Mouse (Mus musculus) neural tube, embryonic 14.5 days (tissue): ENCODE data around the gene Mnat1. TPM values are rescaled to one million over a fixed set of nuclear protein-coding genes. Genes with fewer than 3 reads are reported as not detected.

ENCODE experiments used
- ATAC-seq: fragments of 200-750 bp; cut with Nextera tagmentation; 2 replicates; pipeline ENCODE4 v1.8.0; 2017; ENCODE audit warnings: low read depth, mild to moderate bottlenecking, moderate TSS enrichment, moderate library complexity
- H3K27ac ChIP-seq: fragments of 300-500 bp; sonication (generic); 2 replicates; pipeline ENCODE4 v1.5.1; 2014; ENCODE audit warnings: low read depth, mild to moderate bottlenecking, control low read depth, low read length, moderate library complexity, mixed read lengths
- H3K27me3 ChIP-seq: fragments of 300-500 bp; sonication (generic); 2 replicates; pipeline ENCODE4 v1.6.1; 2014; ENCODE audit warnings: low read length; ENCODE audit not compliant: control insufficient read depth, insufficient read depth
- H3K36me3 ChIP-seq: fragments of 300-500 bp; sonication (generic); 2 replicates; pipeline ENCODE4 v1.6.1; 2014; ENCODE audit warnings: low read length, mixed read lengths; ENCODE audit not compliant: control insufficient read depth, insufficient read depth
- H3K4me1 ChIP-seq: fragments of 300-500 bp; sonication (generic); 2 replicates; pipeline ENCODE4 v1.6.1; 2014; ENCODE audit warnings: low read length; ENCODE audit not compliant: control insufficient read depth, insufficient read depth
- H3K4me2 ChIP-seq: fragments of 300-500 bp; sonication (generic); 2 replicates; pipeline ENCODE4 v1.6.1; 2014; ENCODE audit warnings: mild to moderate bottlenecking, low read depth, low read length, control low read depth
- H3K4me3 ChIP-seq: fragments of 300-500 bp; sonication (generic); 2 replicates; pipeline ENCODE4 v1.5.1; 2014; ENCODE audit warnings: low read depth, low read length, control low read depth, mixed read lengths
- H3K9ac ChIP-seq: fragments of 300-500 bp; sonication (generic); replicated peaks from 2 replicates; pipeline ENCODE4 v1.6.1; 2014; ENCODE audit warnings: low read depth, mild to moderate bottlenecking, control low read depth, low read length, mixed read lengths
- H3K9me3 ChIP-seq: fragments of 300-500 bp; sonication (generic); 2 replicates; pipeline ENCODE4 v1.6.1; 2016; ENCODE audit warnings: low read length; ENCODE audit not compliant: control insufficient read depth
- WGBS: fragments of 180-500 bp; shearing (Covaris S2); extraction: QIAGEN DNeasy Blood & Tissue Kit; methylation state at CpG from one replicate; pipeline ENCODE4 v1.1.7; 2014; 5-methylcytosine and 5-hydroxymethylcytosine counted together
- polyA plus RNA-seq: library from polyadenylated mRNA; unstranded; fragments of >200 nt; fragmentation: Nextera tagmentation; extraction: Ambion mirVana; gene quantifications from 2 replicates; pipeline ENCODE4 v1.2.1, GENCODE M21; 2014

The Mnat1 gene
- polyA plus RNA-seq, 1 experiment from 2014 or later = 20.8 TPM

DNA sequence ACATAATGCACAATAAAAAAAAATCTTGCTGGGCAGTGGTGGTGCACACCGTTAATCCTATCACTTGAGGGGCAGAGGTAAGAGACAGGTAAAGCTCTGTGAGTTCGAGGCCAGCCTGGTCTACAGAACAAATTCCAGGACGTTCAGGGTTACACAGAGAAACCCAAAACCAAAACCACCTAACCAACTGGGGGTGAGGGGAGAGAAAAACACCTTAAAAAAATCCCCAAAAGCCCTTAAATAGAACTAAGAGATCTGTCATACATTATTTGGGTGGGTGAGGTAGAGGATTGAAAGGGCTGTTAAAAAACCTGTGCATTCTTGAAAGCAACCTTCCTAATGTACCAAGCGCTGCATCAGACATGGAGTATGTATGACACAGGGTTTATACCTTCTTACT lies 85.0 kb downstream of the Mnat1 start:
- H3K9me3 ChIP-seq = no peaks in the 10 kb centered on the region
- H3K4me1 ChIP-seq = no peaks in the 10 kb centered on the region
- no peak for ATAC-seq
- WGBS = 95% methylated on average over 4 of the region's 4 CpGs
- no peak overlapping the region for H3K27ac ChIP-seq
- no peaks in the 10 kb centered on the region for H3K36me3 ChIP-seq
- no peak overlapping the region for H3K4me3 ChIP-seq
- no peak overlapping the region for H3K4me2 ChIP-seq
- H3K9ac ChIP-seq = no peak overlapping the region
- no peaks in the 10 kb centered on the region for H3K27me3 ChIP-seq

GRCm38 (mm10) chr12:73209117-73209516 lies 85.6 kb downstream of the Mnat1 start:
- no peak for ATAC-seq
- H3K4me2 ChIP-seq = no peak overlapping the region
- H3K27ac ChIP-seq = no peak overlapping the region
- H3K36me3 ChIP-seq = no peaks in the 10 kb centered on the region
- WGBS = 71% methylated on average over 1 of the region's 1 CpGs
- no peaks in the 10 kb centered on the region for H3K4me1 ChIP-seq
- H3K4me3 ChIP-seq = no peak overlapping the region
- no peaks in the 10 kb centered on the region for H3K27me3 ChIP-seq
- H3K9ac ChIP-seq = no peak overlapping the region
- no peaks in the 10 kb centered on the region for H3K9me3 ChIP-seq

DNA sequence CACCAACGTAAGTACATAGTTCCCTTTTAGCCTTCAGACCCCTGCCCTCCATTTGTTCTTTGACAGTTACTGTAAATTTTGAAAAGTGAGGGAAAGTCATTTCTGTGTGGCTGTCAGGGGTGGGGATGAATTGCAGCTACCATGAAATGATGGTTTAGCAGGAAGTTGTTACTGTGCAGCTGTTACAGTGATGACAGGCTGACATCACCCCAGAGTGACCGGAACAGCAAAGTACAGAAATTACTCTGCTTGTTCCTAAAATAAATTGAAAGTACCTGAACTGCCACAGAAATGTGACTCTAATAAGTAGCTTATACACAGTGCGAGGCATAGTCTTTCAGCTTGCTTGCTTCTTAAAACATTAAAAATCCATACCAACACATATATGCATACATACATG lies 86.9 kb downstream of the Mnat1 start:
- Histone ChIP-seq H3K4me1 (no peaks in the 10 kb centered on the region), H3K9ac (no peak overlapping the region), H3K4me2 (no peak overlapping the region), H3K36me3 (no peaks in the 10 kb centered on the region), H3K27ac (no peak overlapping the region), H3K27me3 (no peaks in the 10 kb centered on the region), H3K4me3 (no peak overlapping the region), H3K9me3 (no peaks in the 10 kb centered on the region)
- WGBS = 79% methylated on average over 3 of the region's 3 CpGs
- ATAC-seq = no peak

DNA sequence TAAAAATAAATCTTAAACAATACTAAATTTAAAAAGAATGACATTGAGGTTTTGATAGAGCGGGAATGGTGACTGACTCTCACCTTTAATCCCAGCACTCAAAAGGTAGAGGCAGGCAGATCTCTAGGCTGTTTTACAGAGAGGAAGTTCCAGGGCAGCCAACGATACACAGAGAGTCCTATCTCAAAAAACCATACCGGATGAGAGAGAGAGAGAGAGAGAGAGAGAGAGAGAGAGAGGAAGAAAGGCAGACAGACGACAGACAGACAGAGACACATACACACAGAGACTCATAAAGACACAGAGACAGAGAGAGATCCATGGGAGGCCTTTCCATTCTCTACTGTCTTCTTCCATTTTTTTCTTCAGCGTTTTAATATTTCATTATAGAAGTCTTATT lies 92.3 kb downstream of the Mnat1 start:
- Histone ChIP-seq H3K27ac (no peak overlapping the region), H3K4me1 (no peaks in the 10 kb centered on the region), H3K4me3 (no peak overlapping the region), H3K36me3 (no peaks in the 10 kb centered on the region), H3K4me2 (no peak overlapping the region), H3K9ac (no peak overlapping the region), H3K27me3 (no peaks in the 10 kb centered on the region), H3K9me3 (no peaks in the 10 kb centered on the region)
- WGBS = 87% methylated on average over 5 of the region's 5 CpGs
- ATAC-seq = no peak

GRCm38 (mm10) chr12:73218632-73219031 lies 95.1 kb downstream of the Mnat1 start:
- WGBS = 92% methylated on average over 5 of the region's 5 CpGs
- Histone ChIP-seq H3K27me3 (no peaks in the 10 kb centered on the region), H3K4me3 (no peak overlapping the region), H3K4me2 (no peak overlapping the region), H3K9ac (no peak overlapping the region), H3K4me1 (no peaks in the 10 kb centered on the region), H3K27ac (no peak overlapping the region), H3K9me3 (no peaks in the 10 kb centered on the region), H3K36me3 (no peaks in the 10 kb centered on the region)
- ATAC-seq = no peak

DNA sequence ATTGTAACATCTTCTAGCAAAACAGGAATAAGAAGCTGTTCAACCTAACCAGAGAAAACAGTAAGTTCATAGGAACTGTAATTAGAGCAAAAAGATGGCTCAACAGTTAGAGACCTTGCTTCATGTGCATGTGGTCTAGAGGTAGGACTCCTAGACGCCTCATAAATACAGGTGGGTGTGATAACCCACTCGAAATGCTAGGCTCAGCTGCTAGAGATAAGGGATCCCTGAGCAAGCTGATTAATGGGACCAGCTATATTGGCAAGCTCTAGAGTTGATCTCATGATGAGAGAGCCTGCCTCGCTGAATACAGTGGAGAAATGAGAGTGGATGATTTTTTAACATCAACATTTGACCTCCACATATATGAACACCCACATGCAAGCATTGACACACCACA lies 97.7 kb downstream of the Mnat1 start:
- no peaks in the 10 kb centered on the region for H3K36me3 ChIP-seq
- no peaks in the 10 kb centered on the region for H3K9me3 ChIP-seq
- no peaks in the 10 kb centered on the region for H3K27me3 ChIP-seq
- no peak for ATAC-seq
- WGBS = 93% methylated on average over 3 of the region's 3 CpGs
- H3K4me2 ChIP-seq = no peak overlapping the region
- no peaks in the 10 kb centered on the region for H3K4me1 ChIP-seq
- no peak overlapping the region for H3K9ac ChIP-seq
- no peak overlapping the region for H3K4me3 ChIP-seq
- no peak overlapping the region for H3K27ac ChIP-seq

DNA sequence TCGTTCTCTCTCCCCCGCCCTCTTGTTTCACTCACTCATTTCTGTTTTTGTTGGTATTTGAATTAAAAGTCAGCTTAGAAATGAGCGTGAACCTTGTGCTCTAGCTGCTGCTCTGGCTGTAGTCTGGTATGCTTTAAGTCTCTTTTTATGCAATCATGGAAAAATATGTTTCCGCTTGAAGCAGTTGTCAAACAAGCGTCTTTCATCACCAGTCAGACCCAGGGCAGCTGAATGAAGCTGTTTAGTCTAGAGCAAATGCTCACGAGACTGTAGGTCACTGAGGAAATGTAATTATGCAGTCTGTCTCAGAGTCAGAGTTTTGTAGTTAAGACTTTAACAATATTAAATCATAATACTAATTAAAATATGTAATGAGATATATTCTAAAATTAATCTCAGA lies 100.4 kb downstream of the Mnat1 start:
- Histone ChIP-seq H3K4me3 (no peak overlapping the region), H3K9me3 (no peaks in the 10 kb centered on the region), H3K36me3 (no peaks in the 10 kb centered on the region), H3K4me2 (no peak overlapping the region), H3K9ac (no peak overlapping the region), H3K27ac (no peak overlapping the region), H3K4me1 (no peaks in the 10 kb centered on the region), H3K27me3 (no peaks in the 10 kb centered on the region)
- WGBS = 77% methylated on average over 6 of the region's 6 CpGs
- no peak for ATAC-seq

- no peak overlapping the region for H3K4me3 ChIP-seq
- no peaks in the 10 kb centered on the region for H3K4me1 ChIP-seq
- no peaks in the 10 kb centered on the region for H3K9me3 ChIP-seq
- H3K36me3 ChIP-seq = no peaks in the 10 kb centered on the region
- H3K27me3 ChIP-seq = no peaks in the 10 kb centered on the region
- no peak overlapping the region for H3K9ac ChIP-seq
- no peak overlapping the region for H3K27ac ChIP-seq
- H3K4me2 ChIP-seq = no peak overlapping the region
- ATAC-seq = no peak
- WGBS = 95% methylated on average over 3 of the region's 3 CpGs
Observed at GRCm38 (mm10) chr12:73228427-73228826, 104.9 kb downstream of the Mnat1 start.

DNA sequence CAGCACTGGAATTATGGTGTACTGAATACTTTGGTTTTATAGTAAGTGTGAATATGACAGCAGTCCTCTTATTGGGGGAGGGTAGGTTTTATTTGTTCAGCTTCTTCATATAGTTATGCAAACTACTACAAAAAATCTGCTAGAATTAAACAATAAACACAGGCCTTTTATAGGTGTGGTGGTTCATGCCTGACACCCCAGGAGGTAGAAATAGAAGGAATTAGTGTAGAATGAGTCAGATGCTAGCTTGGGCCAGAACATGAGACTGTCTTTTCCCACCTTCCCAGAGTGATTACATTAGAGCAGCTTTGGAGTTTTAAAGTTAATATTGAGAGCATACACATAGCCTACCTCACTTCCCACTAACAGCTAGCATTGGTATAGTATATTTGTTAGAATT lies 106.7 kb downstream of the Mnat1 start:
- ATAC-seq = no peak
- Histone ChIP-seq H3K27ac (no peak overlapping the region), H3K9ac (no peak overlapping the region), H3K4me1 (no peaks in the 10 kb centered on the region), H3K9me3 (no peaks in the 10 kb centered on the region), H3K4me2 (no peak overlapping the region), H3K27me3 (no peaks in the 10 kb centered on the region), H3K4me3 (no peak overlapping the region), H3K36me3 (no peaks in the 10 kb centered on the region)

DNA sequence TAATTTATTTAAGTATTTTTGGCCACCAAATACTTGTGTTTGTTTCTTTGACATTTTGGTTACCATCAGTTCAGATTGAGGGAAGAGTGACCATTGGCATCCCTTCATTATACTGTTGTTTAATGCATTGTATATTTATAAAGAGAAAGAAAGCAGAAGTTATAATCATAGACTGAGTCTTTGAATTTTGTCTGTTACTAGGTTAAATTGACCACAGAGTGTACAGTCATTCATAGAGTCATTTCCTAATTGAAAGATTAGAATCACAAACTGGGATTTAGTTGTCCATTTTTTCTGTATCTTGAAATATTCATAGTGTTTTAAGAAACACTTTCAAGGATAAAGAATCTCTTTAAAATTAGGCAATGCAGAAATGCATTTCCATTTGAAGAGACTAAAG lies 108.0 kb downstream of the Mnat1 start:
- Histone ChIP-seq H3K4me3 (no peak overlapping the region), H3K9ac (no peak overlapping the region), H3K4me1 (no peaks in the 10 kb centered on the region), H3K4me2 (no peak overlapping the region), H3K36me3 (no peaks in the 10 kb centered on the region), H3K27me3 (no peaks in the 10 kb centered on the region), H3K9me3 (no peaks in the 10 kb centered on the region), H3K27ac (no peak overlapping the region)
- no peak for ATAC-seq
